Mouse (Mus musculus) megakaryocyte-erythroid progenitor cell, adult 5-6 weeks (primary cell): ENCODE measurements around the gene Aoc2. TPM values are rescaled to one million over a fixed set of nuclear protein-coding genes. Genes with fewer than 3 reads are reported as not detected.
"Not testable (repeated sequence)": the region's sequence is repeated elsewhere in the genome, so short reads cannot be mapped to it uniquely, and the experiment has no call there.

Experiments
- ATAC-seq: replicated peaks from 2 replicates; pipeline ENCODE4 v1.8.0; 2016; ENCODE audit warnings: mild to moderate bottlenecking, inconsistent platforms; ENCODE audit not compliant: severe bottlenecking, poor library complexity, low FRiP score, low TSS enrichment
- total RNA-seq, 2 experiments: library from RNA; stranded (forward) in 1 of 2; stranded (reverse) in 1 of 2; fragments of 200-1000, 215-1000 nt in 1 of 2; fragments of >200 nt in 1 of 2; fragmentation: Nextera tagmentation in 1 of 2; gene quantifications; 2 replicates each; pipeline ENCODE4 v1.2.3; 2014 to 2017

Aoc2 gene
- total RNA-seq, 2 experiments from 2014 or later = 2.9 to 11.5 TPM

DNA sequence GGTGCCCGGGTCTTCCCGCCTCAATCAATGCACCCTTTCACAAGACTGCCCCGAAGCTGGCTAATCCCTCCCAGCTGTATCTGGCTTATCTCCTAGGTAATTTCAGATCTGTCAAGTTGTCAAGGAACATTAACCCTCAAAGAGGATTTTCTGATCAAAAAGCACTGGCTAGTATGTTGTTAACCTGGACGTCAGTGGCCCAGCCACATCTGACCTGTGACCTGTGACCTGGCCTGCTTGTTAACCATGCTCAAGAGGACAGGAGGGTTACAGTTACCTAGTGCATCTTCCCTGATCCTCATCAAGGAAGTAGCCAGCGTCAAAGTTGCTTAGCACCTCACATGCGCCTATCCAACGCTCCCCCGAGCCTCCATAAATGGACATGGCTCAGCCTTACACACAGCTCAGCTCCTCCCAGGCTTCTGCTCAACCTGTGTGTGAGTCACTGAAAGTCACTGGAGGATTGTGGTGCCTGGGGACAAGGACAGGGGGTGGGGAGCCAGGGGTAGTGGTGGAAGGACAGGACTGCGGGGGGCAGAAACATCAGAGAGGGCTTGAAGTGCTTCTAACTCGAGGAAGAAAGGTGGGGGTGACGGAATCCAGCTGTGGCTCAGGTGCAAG is 26.3 kb downstream of the Aoc2 start:
- ATAC-seq = no peak

DNA sequence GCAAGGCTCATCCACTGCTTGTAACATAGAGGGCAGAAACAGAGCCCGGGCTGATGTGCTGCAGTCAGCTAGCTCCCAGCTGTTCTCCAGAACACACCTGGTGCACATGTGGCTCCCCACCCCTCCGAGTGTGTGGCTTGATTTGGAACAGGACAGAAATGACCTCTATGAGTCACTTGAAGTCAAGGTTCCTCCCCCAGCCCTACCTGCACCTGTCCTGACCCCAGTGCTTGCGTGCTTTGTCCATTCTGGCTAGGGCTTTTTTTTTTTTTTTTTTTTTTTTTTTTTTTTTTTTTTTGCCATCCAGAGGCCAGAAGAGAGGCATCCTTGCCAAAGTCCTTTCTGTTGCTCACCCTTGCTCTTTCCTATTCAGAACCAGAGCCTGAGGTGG is 26.9 kb downstream of the Aoc2 start:
- no peak for ATAC-seq

DNA sequence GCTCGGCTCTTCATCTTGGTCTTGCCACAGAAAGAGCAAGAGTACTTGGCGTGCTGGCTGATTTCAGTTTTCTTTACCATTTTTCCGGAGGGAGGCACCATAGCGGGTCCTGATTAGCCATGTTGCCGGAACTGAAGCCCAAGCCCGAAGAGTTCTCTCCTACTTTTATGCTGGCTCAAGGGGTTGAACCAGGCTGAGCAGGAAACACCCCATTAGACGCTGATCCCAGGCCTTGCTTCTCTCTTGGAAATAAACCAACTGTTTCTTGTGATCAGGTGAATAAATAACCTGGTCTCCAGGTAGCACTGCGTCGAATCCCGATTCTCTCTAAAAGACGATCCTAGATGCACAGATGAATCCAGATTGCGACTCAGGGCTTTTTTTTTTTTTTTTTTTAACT is 28.6 kb downstream of the Aoc2 start:
- no peak for ATAC-seq

DNA sequence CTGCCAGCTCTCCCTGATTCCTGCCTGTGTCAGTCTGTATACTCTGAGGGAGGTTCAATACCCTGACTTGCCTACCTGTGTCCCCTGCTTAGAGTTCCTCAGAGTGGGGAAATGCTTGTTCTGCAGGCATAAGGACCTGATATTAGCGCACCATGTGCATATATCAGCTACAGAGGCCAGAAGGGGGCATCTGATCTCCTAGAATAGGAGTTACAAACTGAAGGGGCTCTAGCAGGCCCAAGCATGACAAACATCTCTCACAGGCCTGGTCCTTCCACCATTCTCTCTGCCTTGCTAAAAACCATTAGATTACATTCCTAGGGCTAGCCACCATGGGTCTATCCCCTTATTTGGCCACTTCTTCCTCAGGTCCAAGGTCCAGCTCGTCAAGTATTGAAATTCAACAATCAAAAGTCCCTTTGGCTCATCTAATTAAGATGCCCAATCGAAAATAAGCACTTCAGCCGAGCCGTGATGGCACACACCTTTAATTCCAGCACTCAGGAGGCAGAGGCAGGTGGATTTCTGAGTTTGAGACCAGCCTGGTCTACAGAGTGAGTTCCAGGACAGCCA is 29.7 kb downstream of the Aoc2 start:
- ATAC-seq = no peak

DNA sequence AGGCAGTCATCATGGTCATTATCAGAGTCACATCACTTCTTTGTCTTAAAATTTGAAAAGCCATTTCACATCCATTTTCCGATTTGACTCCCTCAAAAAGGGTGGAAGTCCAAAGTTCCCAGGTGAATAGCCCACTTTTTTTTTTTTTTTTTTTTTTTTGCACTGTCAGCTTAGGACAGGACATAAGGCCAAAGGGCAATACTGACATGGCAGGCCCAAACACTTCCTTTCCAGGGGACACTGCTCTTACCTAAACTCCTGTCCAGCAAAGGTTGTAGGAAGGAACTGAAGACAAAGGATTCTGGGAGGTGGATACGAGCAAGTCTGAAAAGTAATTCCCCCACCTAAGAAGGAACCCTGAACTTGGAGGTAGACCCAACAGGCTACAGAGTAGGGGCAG is 31.1 kb downstream of the Aoc2 start:
- ATAC-seq = no peak

DNA sequence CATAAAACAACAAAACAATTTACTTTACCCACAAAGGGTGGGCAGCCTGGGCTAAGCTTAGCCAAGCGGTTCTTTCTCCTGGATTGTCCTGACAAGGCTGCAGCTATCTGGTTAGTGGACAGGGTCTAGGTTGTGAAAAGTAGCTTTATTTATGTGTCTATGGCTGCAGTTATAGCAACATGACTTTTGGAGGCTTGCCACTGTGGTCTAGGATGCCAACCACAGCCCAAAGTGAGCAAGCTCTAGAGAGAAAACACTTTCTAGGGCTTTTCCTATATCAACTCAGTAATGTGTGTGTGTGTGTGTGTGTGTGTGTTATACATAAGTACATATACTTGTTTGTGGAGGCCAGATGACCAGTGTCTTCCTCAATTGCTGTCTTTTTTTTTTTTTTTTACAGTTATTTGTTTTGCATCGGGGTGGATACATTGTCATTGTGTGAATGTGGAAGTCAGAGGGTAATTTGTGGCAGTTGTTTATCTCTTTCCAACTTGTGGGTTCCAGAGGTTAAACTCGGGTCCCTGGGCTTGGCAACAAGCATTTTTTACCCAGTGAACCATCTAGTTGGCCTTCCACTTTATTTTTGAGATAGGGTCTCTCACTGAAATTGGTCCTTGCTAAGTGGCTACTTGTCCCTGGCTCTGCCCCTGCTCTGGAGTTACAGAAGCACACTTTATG is 32.8 kb downstream of the Aoc2 start:
- ATAC-seq = peak; percentile 63

DNA sequence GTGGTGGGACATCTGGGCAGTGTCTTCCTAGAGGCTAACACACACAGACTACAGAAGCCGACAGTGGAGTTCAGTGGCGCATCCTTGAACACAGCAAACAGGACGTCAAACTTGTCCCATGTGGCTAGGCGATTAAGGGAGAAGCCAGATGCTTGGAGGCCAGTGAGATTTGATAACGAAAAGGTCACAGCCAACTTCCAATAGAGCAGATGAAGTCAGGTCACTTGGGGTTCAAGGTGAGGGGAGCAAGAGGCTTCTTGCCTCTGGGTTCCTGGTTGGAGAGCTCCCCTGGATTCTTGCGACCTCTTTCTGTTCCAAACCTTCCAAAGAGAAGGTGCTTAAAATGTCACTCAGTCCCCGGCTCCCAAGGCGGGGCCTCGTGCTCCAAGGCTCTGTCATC is 34.9 kb downstream of the Aoc2 start:
- ATAC-seq = no peak

DNA sequence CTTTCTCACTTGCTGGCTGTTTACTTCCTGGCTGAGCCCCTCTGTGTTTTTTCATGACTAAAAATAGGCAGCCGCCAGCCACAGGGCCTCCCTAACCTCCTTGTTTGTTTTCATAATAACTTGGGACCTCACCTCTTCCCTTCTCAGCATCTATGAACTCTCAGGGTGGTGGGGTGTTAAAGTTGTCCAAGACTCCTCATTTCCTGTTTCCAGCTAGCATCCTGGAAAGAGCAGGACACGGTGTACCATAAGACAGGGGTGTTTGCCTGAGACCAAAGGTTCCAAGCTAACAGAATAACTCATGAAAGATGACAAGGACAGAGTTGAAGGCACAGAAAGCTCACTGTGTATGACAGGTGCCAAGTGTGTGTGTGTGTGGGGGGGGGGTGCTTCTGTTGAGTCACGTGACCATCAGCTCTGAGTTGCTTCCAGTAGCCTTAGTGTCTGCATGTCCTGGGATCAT is 35.8 kb downstream of the Aoc2 start:
- no peak for ATAC-seq

DNA sequence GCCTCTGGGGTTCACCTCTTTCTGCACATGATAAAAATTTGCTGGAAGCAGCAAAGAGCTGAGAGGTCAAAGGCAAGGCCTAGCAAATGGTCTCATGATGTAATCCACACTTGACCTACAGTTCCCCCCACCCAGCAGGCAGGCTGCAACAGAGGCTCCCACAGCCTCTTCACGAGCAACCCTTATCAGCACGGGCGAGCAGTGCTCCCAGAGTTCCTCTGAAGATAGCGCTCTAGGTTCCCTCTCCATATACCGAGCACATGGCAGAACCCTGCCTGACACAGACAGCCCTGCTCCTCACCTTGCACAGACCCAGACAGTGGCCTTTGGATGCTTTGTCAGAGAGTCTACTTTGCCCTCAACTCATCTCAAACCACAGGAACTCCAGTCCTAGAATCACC is 39.7 kb downstream of the Aoc2 start:
- 0 out of 2 replicates have a peak, but pooled peaks have one; percentile 59 for ATAC-seq

DNA sequence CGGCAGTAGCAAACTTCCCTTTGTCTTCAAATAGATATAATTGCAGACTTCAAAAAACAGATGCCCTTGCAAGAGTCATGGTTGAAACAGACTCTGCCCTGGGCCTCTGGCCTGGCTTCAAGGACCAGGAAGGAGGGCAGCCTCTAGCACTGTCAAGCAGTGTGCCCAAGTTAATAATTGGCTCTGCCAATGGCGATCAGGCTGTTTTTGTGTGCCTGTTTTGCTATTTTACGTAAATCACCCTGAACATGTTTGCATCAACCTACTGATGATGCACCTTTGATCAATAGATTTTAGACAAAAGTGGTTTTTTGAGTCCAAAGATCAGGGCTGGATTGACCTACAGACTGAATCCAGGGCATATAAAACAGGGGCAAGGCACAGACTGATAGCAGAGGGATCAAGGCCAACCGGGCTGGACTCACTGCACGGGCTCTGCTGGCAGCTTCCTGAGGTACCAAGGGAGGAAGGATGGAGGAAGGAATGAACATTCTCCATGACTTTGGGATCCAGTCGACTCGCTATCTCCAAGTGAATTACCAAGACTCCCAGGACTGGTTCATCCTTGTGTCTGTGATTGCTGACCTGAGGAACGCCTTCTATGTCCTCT is 42.6 kb downstream of the Aoc2 start, which contains the start of gene G6pc:
TSS of gene G6pc (plus strand) at position 236 of the 610 bp plus-strand sequence.
- ATAC-seq = no peak

DNA sequence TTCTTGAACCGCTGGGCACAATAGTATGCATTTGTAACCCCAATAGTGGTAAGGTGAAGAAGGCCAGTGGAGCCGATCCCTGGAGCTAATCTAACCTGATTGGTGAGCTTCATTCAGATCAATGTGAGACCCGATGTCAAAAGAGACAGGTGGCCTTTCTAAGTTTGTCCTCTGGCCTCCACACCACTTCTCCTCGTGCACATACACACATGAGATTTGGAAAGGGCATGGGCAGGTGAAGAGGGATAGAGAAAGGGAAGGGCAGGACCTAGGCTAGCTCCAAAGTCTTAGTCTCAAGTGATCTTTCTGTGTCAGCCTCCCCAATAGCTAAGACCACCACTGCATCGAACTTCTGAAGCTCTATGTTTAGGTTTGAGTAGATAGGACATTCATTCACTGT is 45.3 kb downstream of the Aoc2 start:
- no peak for ATAC-seq

DNA sequence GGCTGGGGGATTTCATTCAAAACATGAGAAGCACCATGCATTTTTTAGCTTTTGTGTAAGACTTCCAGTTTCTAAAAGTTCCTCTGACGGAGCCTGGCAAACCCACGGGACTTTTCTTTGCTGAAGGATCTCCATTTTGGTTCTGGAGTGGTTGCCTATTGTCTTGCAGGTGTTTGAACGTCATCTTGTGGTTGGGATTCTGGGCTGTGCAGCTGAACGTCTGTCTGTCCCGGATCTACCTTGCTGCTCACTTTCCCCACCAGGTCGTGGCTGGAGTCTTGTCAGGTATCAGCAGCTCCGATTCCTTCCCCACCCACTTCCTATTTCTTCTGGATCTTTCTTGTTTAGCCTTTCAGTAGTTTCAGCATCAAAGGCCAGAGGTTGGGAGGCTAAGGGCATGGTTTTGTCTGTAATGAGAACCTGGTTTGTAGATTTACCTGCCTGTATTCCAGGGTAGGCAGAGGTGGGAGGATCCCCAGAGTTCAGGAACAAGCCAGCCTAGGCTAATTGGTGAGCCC is 49.6 kb downstream of the Aoc2 start:
- ATAC-seq = no peak

DNA sequence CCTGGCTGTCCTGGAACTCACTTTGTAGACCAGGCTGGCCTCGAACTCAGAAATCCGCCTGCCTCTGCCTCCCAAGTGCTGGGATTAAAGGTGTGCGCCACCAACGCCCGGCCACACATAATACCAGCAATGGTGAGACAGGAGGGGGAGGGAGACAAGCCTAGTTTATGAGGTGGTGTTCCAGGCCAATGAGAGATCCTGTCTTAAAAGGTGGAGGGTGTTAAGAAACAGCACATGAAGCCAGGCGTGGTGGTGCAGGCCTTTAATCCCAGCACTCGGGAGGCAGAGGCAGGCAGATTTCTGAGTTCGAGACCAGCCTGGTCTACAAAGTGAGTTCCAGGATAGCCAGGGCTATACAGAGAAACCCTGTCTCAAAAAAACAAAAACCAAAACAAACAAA is 53.3 kb downstream of the Aoc2 start:
- not testable (repeated sequence) for ATAC-seq

DNA sequence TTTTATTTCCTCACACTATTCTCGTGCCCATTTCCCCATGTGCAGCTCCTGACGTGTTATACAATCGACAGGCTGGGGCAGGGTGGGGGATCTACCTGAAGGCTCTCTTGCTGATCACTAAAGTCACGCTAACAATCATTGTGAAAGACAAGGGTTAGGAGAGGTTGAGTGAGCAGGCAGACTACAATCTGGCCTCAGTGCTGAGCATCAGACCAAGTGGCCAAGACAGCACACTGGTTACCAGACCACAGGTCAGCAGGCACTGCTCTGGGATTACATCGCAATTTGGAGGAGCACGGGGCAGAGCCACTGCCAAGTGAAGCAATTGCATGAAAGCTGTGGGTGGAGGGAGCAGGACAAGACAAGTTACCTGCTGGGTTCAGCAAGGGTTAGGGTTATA is 54.1 kb downstream of the Aoc2 start:
- ATAC-seq = no peak

Other genes with a start within 250 kb of the Aoc2 start
- not detected in 2 replicates for gene Hsd17b1, start 246.7 kb upstream of the Aoc2 start, total RNA-seq (2014; fragmentation: Nextera tagmentation)
- not detected in 2 replicates for gene Hsd17b1, start 246.7 kb upstream of the Aoc2 start, total RNA-seq (2017)
- 27.3 and 30.7 TPM in 2 replicates for gene Coasy, start 242.5 kb upstream of the Aoc2 start, total RNA-seq (2014; fragmentation: Nextera tagmentation)
- 15.1 and 17.2 TPM in 2 replicates for gene Coasy, start 242.5 kb upstream of the Aoc2 start, total RNA-seq (2017)
- gene Mlx, start 237.8 kb upstream of the Aoc2 start, total RNA-seq (2014; fragmentation: Nextera tagmentation) = 46.8 and 53.3 TPM in 2 replicates
- 34.5 and 74.8 TPM in 2 replicates for gene Mlx, start 237.8 kb upstream of the Aoc2 start, total RNA-seq (2017)
- gene Psmc3ip, start 229.6 kb upstream of the Aoc2 start, total RNA-seq (2014; fragmentation: Nextera tagmentation) = 26.2 and 65.9 TPM in 2 replicates
- 38.0 and 79.3 TPM in 2 replicates for gene Psmc3ip, start 229.6 kb upstream of the Aoc2 start, total RNA-seq (2017)
- gene Retreg3, start 205.2 kb upstream of the Aoc2 start, total RNA-seq (2014; fragmentation: Nextera tagmentation) = 17.0 and 20.6 TPM in 2 replicates
- 29.3 and 36.7 TPM in 2 replicates for gene Retreg3, start 205.2 kb upstream of the Aoc2 start, total RNA-seq (2017)
- gene Tubg1, start 205.1 kb upstream of the Aoc2 start, total RNA-seq (2014; fragmentation: Nextera tagmentation) = 51.9 and 55.2 TPM in 2 replicates
- 28.7 and 42.7 TPM in 2 replicates for gene Tubg1, start 205.1 kb upstream of the Aoc2 start, total RNA-seq (2017)
- not detected in 2 replicates for gene Tubg2, start 169.2 kb upstream of the Aoc2 start, total RNA-seq (2014; fragmentation: Nextera tagmentation)
- not detected in 2 replicates for gene Tubg2, start 169.2 kb upstream of the Aoc2 start, total RNA-seq (2017)
- gene Cntnap1, start 154.5 kb upstream of the Aoc2 start, total RNA-seq (2014; fragmentation: Nextera tagmentation) = not detected in 2 replicates
- 0.15 TPM in 1 of 2 replicates, not detected in the other for gene Cntnap1, start 154.5 kb upstream of the Aoc2 start, total RNA-seq (2017)
- gene Plekhh3, start 153.7 kb upstream of the Aoc2 start, total RNA-seq (2014; fragmentation: Nextera tagmentation) = not detected in 2 replicates
- gene Plekhh3, start 153.7 kb upstream of the Aoc2 start, total RNA-seq (2017) = not detected in 2 replicates
- not detected in 2 replicates for gene Ccr10, start 149.6 kb upstream of the Aoc2 start, total RNA-seq (2014; fragmentation: Nextera tagmentation)
- not detected in 2 replicates for gene Ccr10, start 149.6 kb upstream of the Aoc2 start, total RNA-seq (2017)
- 18.2 and 20.6 TPM in 2 replicates for gene Ezh1, start 98.6 kb upstream of the Aoc2 start, total RNA-seq (2014; fragmentation: Nextera tagmentation)
- 13.8 and 20.3 TPM in 2 replicates for gene Ezh1, start 98.6 kb upstream of the Aoc2 start, total RNA-seq (2017)
- not detected in 2 replicates for gene Ramp2, start 79.0 kb upstream of the Aoc2 start, total RNA-seq (2014; fragmentation: Nextera tagmentation)
- not detected in 2 replicates for gene Ramp2, start 79.0 kb upstream of the Aoc2 start, total RNA-seq (2017)
- gene Vps25, start 71.4 kb upstream of the Aoc2 start, total RNA-seq (2014; fragmentation: Nextera tagmentation) = 112 and 137 TPM in 2 replicates
- 44.7 and 71.5 TPM in 2 replicates for gene Vps25, start 71.4 kb upstream of the Aoc2 start, total RNA-seq (2017)
- gene Wnk4, start 64.5 kb upstream of the Aoc2 start, total RNA-seq (2014; fragmentation: Nextera tagmentation) = 0.25 and 1.4 TPM in 2 replicates
- 0.05 and 0.30 TPM in 2 replicates for gene Wnk4, start 64.5 kb upstream of the Aoc2 start, total RNA-seq (2017)
- 2.3 and 3.7 TPM in 2 replicates for gene Cntd1, start 46.1 kb upstream of the Aoc2 start, total RNA-seq (2014; fragmentation: Nextera tagmentation)
- 2.1 and 4.2 TPM in 2 replicates for gene Cntd1, start 46.1 kb upstream of the Aoc2 start, total RNA-seq (2017)
- 67.5 and 86.7 TPM in 2 replicates for gene Coa3, start 45.9 kb upstream of the Aoc2 start, total RNA-seq (2014; fragmentation: Nextera tagmentation)
- gene Coa3, start 45.9 kb upstream of the Aoc2 start, total RNA-seq (2017) = 28.4 and 40.6 TPM in 2 replicates
- gene Becn1, start 22.8 kb upstream of the Aoc2 start, total RNA-seq (2014; fragmentation: Nextera tagmentation) = 86.7 and 98.7 TPM in 2 replicates
- 160 and 162 TPM in 2 replicates for gene Becn1, start 22.8 kb upstream of the Aoc2 start, total RNA-seq (2017)
- 239 and 277 TPM in 2 replicates for gene Psme3, start 8.8 kb upstream of the Aoc2 start, total RNA-seq (2014; fragmentation: Nextera tagmentation)
- gene Psme3, start 8.8 kb upstream of the Aoc2 start, total RNA-seq (2017) = 176 and 226 TPM in 2 replicates
- gene Aoc3, start 5.5 kb downstream of the Aoc2 start, total RNA-seq (2014; fragmentation: Nextera tagmentation) = not detected in 2 replicates
- gene Aoc3, start 5.5 kb downstream of the Aoc2 start, total RNA-seq (2017) = 0.69 TPM in 1 of 2 replicates, not detected in the other
- not detected in 2 replicates for gene G6pc, start 42.5 kb downstream of the Aoc2 start, total RNA-seq (2014; fragmentation: Nextera tagmentation)
- gene G6pc, start 42.5 kb downstream of the Aoc2 start, total RNA-seq (2017) = not detected in 2 replicates
- gene Aarsd1, start 92.6 kb downstream of the Aoc2 start, total RNA-seq (2014; fragmentation: Nextera tagmentation) = 74.9 and 108 TPM in 2 replicates
- 81.8 and 87.7 TPM in 2 replicates for gene Aarsd1, start 92.6 kb downstream of the Aoc2 start, total RNA-seq (2017)
- gene Gm27029, start 99.7 kb downstream of the Aoc2 start, total RNA-seq (2014; fragmentation: Nextera tagmentation) = 4.9 and 7.1 TPM in 2 replicates
- gene Gm27029, start 99.7 kb downstream of the Aoc2 start, total RNA-seq (2017) = 0.61 TPM in 1 of 2 replicates, not detected in the other
- gene Rundc1, start 100.0 kb downstream of the Aoc2 start, total RNA-seq (2014; fragmentation: Nextera tagmentation) = 5.1 and 6.5 TPM in 2 replicates
- gene Rundc1, start 100.0 kb downstream of the Aoc2 start, total RNA-seq (2017) = 1.5 and 6.2 TPM in 2 replicates
- gene Ptges3l, start 100.3 kb downstream of the Aoc2 start, total RNA-seq (2014; fragmentation: Nextera tagmentation) = not detected in 2 replicates
- gene Ptges3l, start 100.3 kb downstream of the Aoc2 start, total RNA-seq (2017) = not detected in 2 replicates
- 1,243 and 1,644 TPM in 2 replicates for gene Rpl27, start 117.2 kb downstream of the Aoc2 start, total RNA-seq (2014; fragmentation: Nextera tagmentation)
- gene Rpl27, start 117.2 kb downstream of the Aoc2 start, total RNA-seq (2017) = 3,990 and 4,375 TPM in 2 replicates
- 35.5 and 44.1 TPM in 2 replicates for gene Ifi35, start 123.3 kb downstream of the Aoc2 start, total RNA-seq (2014; fragmentation: Nextera tagmentation)
- 31.7 and 33.5 TPM in 2 replicates for gene Ifi35, start 123.3 kb downstream of the Aoc2 start, total RNA-seq (2017)
- gene Rnd2, start 139.9 kb downstream of the Aoc2 start, total RNA-seq (2014; fragmentation: Nextera tagmentation) = 1.6 and 7.2 TPM in 2 replicates
- 3.5 and 3.8 TPM in 2 replicates for gene Rnd2, start 139.9 kb downstream of the Aoc2 start, total RNA-seq (2017)
- gene Vat1, start 141.2 kb downstream of the Aoc2 start, total RNA-seq (2014; fragmentation: Nextera tagmentation) = 6.5 and 7.4 TPM in 2 replicates
- 3.3 and 5.4 TPM in 2 replicates for gene Vat1, start 141.2 kb downstream of the Aoc2 start, total RNA-seq (2017)
- gene Brca1, start 226.9 kb downstream of the Aoc2 start, total RNA-seq (2014; fragmentation: Nextera tagmentation) = 37.5 and 45.4 TPM in 2 replicates
- gene Brca1, start 226.9 kb downstream of the Aoc2 start, total RNA-seq (2017) = 38.5 and 49.6 TPM in 2 replicates
- 50.1 and 74.2 TPM in 2 replicates for gene Nbr1, start 227.1 kb downstream of the Aoc2 start, total RNA-seq (2014; fragmentation: Nextera tagmentation)
- 43.3 and 45.3 TPM in 2 replicates for gene Nbr1, start 227.1 kb downstream of the Aoc2 start, total RNA-seq (2017)